Mouse (Mus musculus) small intestine, adult 2 months (tissue): ENCODE data around the gene Gm20388. TPM values are rescaled to one million over a fixed set of nuclear protein-coding genes. Genes with fewer than 3 reads are reported as not detected.

ENCODE experiments used
- H3K27ac ChIP-seq: fragments of 200-500 bp; 2 replicates; pipeline ENCODE4 v1.5.1; 2012; ENCODE audit warnings: low read depth, low read length, control low read depth, inconsistent platforms; ENCODE audit not compliant: insufficient read depth
- H3K27me3 ChIP-seq: fragments of 200-500 bp; 2 replicates; pipeline ENCODE4 v1.6.1; 2012; ENCODE audit warnings: mild to moderate bottlenecking, moderate library complexity, low read length, inconsistent platforms; ENCODE audit not compliant: control insufficient read depth, insufficient read depth
- H3K36me3 ChIP-seq: fragments of 200-500 bp; 2 replicates; pipeline ENCODE4 v1.6.1; 2012; ENCODE audit warnings: mild to moderate bottlenecking, low read length, control low read depth, inconsistent platforms; ENCODE audit not compliant: control insufficient read depth, insufficient read depth
- H3K4me1 ChIP-seq: fragments of 200-500 bp; 2 replicates; pipeline ENCODE4 v1.6.1; 2012; ENCODE audit warnings: low read length, inconsistent platforms, mixed read lengths; ENCODE audit not compliant: control insufficient read depth, insufficient read depth, insufficient read length
- H3K4me3 ChIP-seq: fragments of 200-500 bp; 2 replicates; pipeline ENCODE4 v1.5.1; 2012; ENCODE audit warnings: low read depth, mild to moderate bottlenecking, control low read depth, inconsistent platforms, low read length, moderate library complexity
- CTCF ChIP-seq: fragments of 200-500 bp; IDR thresholded peaks from 2 replicates; pipeline ENCODE4 v1.5.1; 2012; ENCODE audit warnings: low read depth, mild to moderate bottlenecking, control low read depth, inconsistent platforms, low read length, moderate library complexity, mixed read lengths; ENCODE audit not compliant: insufficient replicate concordance, insufficient read length; ENCODE audit errors: extremely low read depth
- POLR2A ChIP-seq: fragments of 200-500 bp; IDR thresholded peaks from 2 replicates; pipeline ENCODE4 v1.6.1; 2012; ENCODE audit warnings: low read depth, mild to moderate bottlenecking, control low read depth, inconsistent platforms, low read length, moderate library complexity
- WGBS: fragments of 180-500 bp; shearing (Covaris S2); methylation state at CpG from one replicate; pipeline ENCODE4 v1.1.7; 2018; 5-methylcytosine and 5-hydroxymethylcytosine counted together
- polyA plus RNA-seq: library from polyadenylated mRNA; depleted of rRNA; stranded (reverse); fragments of >200 nt; gene quantifications from 2 replicates; pipeline ENCODE4 v1.2.3, GENCODE M21; 2012

Gm20388 gene
- polyA plus RNA-seq, 1 experiment: 37.3 TPM

DNA sequence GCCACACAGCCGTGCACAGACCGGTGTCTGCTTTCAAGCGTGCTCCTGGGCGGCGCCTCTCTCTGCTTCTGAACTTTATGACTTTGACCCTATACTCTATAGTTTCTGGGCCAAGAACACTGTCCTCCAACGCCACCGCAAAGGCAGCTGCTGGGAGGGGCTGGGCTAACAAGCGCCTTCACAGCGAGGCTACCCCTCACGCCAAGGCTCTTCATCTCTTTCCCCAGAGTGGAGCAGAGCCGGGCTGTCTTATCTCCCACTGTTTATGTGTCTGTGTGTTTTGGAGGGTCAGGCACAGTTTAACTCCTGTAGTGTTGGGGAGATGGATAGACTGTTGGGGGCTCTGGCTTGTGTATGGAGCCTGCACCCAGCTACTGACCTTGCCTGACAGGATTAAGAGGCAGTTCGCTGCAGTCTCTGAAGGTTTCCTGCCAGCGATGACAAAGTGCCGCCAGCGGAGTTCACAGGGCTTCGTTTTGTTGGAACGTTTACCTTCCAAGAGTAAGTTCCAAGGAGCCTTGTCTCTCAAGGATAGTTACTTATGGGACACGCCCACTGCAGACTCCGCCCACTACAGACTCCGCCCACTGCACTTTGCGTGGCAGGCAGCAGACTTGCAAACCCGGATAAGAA lies 783.3 kb downstream of the Gm20388 start:
- Histone ChIP-seq H3K4me1 (peaks cover 19% of the 10 kb centered on the region), H3K4me3 (peak overlapping the region; percentile 49)
- peak; percentile 4; the same call in 1 of the 2 replicates for TF ChIP-seq CTCF
- TF ChIP-seq POLR2A: no peak; the same call in 1 of the 2 replicates

GRCm38 (mm10) chr8:120696401-120697153 lies 785.9 kb downstream of the Gm20388 start:
- Histone ChIP-seq H3K4me3 (no peak overlapping the region), H3K27ac (0 out of 2 replicates have a peak overlapping the region, but pooled peaks have one; percentile 1), H3K4me1 (peaks cover 25% of the 10 kb centered on the region), H3K36me3 (no peaks in the 10 kb centered on the region), H3K27me3 (no peaks in the 10 kb centered on the region)
- no peak for TF ChIP-seq POLR2A
- no peak for TF ChIP-seq CTCF
- WGBS: 76% methylated on average over 13 of the region's 13 CpGs

More for the DNA sequence above, 783.3 kb downstream of the Gm20388 start:
- peak overlapping the region; percentile 96 for H3K27ac ChIP-seq
- no peaks in the 10 kb centered on the region for H3K36me3 ChIP-seq
- no peaks in the 10 kb centered on the region for H3K27me3 ChIP-seq
- WGBS: 12% methylated on average over 22 of the region's 22 CpGs

- Histone ChIP-seq H3K27me3 (no peaks in the 10 kb centered on the region), H3K36me3 (no peaks in the 10 kb centered on the region), H3K4me1 (peaks cover 32% of the 10 kb centered on the region), H3K27ac (0 out of 2 replicates have a peak overlapping the region, but pooled peaks have one; percentile 1), H3K4me3 (no peak overlapping the region)
- TF ChIP-seq CTCF (no peak), POLR2A (no peak)
- 58% methylated on average over 17 of the region's 17 CpGs for WGBS
Observed at GRCm38 (mm10) chr8:120697154-120697978, 786.7 kb downstream of the Gm20388 start.

DNA sequence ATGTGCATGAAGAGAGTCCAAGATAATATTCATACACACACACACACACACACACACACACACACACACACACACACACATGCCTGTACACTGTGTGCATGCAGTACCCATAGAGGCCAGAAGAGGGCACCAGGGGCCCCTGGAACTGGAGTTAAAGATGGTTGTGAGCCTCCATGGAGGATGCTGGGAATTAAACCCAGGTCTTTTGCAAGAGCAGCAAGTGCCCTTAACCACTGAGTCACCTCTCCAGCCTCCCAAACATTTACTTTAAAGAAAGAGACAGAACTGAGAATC lies 787.3 kb downstream of the Gm20388 start:
- Histone ChIP-seq H3K4me1 (peaks cover 31% of the 10 kb centered on the region), H3K27ac (peak overlapping the region; percentile 23; the same call in 1 of the 2 replicates), H3K27me3 (no peaks in the 10 kb centered on the region), H3K4me3 (no peak overlapping the region), H3K36me3 (no peaks in the 10 kb centered on the region)
- TF ChIP-seq POLR2A (no peak), CTCF (peak; percentile 57; the same call in 1 of the 2 replicates)

- Histone ChIP-seq H3K4me1 (peaks cover 31% of the 10 kb centered on the region), H3K4me3 (no peak overlapping the region), H3K27ac (peak overlapping the region; percentile 23; the same call in 1 of the 2 replicates), H3K27me3 (no peaks in the 10 kb centered on the region), H3K36me3 (no peaks in the 10 kb centered on the region)
- TF ChIP-seq POLR2A (no peak), CTCF (no peak)
- WGBS: 76% methylated on average over 7 of the region's 7 CpGs
Observed at GRCm38 (mm10) chr8:120698426-120698825, 787.8 kb downstream of the Gm20388 start.

GRCm38 (mm10) chr8:120699079-120699478 lies 788.4 kb downstream of the Gm20388 start:
- H3K4me3 ChIP-seq: no peak overlapping the region
- H3K27me3 ChIP-seq: no peaks in the 10 kb centered on the region
- TF ChIP-seq POLR2A: no peak
- no peak for TF ChIP-seq CTCF
- peaks cover 27% of the 10 kb centered on the region for H3K4me1 ChIP-seq
- H3K27ac ChIP-seq: no peak overlapping the region
- no peaks in the 10 kb centered on the region for H3K36me3 ChIP-seq
- WGBS: 74% methylated on average over 6 of the region's 6 CpGs

- Histone ChIP-seq H3K36me3 (no peaks in the 10 kb centered on the region), H3K4me1 (peaks cover 23% of the 10 kb centered on the region), H3K27me3 (no peaks in the 10 kb centered on the region), H3K4me3 (no peak overlapping the region), H3K27ac (no peak overlapping the region)
- TF ChIP-seq CTCF: no peak
- TF ChIP-seq POLR2A: no peak
- WGBS: 82% methylated on average over 2 of the region's 2 CpGs
Observed at GRCm38 (mm10) chr8:120699565-120699964, 788.9 kb downstream of the Gm20388 start.
